Comparison of ENCODE assay signal across 10 mouse cellular contexts in the genomic region with DNA sequence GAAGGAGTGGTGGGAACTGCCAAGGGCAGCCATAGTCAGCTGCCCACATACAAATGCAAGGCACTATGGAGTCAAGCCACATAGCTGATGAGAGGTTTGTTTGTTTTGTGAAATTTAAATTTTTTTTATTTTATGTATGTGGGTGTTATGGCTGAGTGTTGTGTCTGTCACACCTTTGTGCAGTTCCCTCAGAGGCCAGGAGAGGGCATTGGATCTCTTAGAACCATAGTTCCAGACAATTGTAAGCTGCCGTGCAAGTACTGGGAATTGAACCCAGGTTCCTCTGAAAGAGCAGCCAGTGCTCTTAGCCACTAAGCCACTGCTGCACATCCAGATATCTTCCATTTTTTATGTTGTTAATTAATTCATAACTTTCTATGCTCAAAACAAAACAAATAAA.
A peak's percentile ranks its signal among the peaks of the same experiment; 100 is the strongest.
DNase-seq lines count a peak whose midpoint lies in the region; ATAC-seq and TF ChIP-seq lines count a peak whose summit lies in the region.
"Had no signal": no experiment of that assay in that cellular context is flagged by ENCODE, and none has a peak within 500 bp of the region (broad histone marks: within the 10 kb centered on the region; RNA-seq: fewer than 3 reads in every experiment).

No protein-coding gene starts in this region.

- no peaks in the 10 kb centered on the region for H3K36me3 ChIP-seq in kidney, adult 2 months (ENCODE audit: control insufficient read depth, insufficient read depth, low read length)
- H3K36me3 ChIP-seq in kidney, embryonic 15.5 days: no peaks in the 10 kb centered on the region
- 0 out of 2 replicates have a peak, but pooled peaks cover 2% of the 10 kb centered on the region for H3K36me3 ChIP-seq in liver, postnatal 0 days (replicated peaks; ENCODE audit: insufficient read depth, low read length)
- H3K36me3 ChIP-seq in forebrain, embryonic 13.5 days (ENCODE audit: poor library complexity, severe bottlenecking): peaks cover 3% of the 10 kb centered on the region; the same call in 1 of the 2 replicates

- 90% methylated on average over 1 of the region's 1 CpGs for WGBS in kidney, adult 2 months
- 86% methylated on average over 1 of the region's 1 CpGs for WGBS in kidney, embryonic 15.5 days
- WGBS in liver, postnatal 0 days (ENCODE audit: insufficient replicate concordance): 86% methylated on average over 1 of the region's 1 CpGs
- 78% methylated on average over 1 of the region's 1 CpGs for WGBS in forebrain, embryonic 13.5 days

- ATAC-seq in kidney, embryonic 15.5 days (replicated peaks; ENCODE audit: low FRiP score): no peak
- no peak for ATAC-seq in liver, postnatal 0 days
- ATAC-seq in forebrain, embryonic 13.5 days: no peak
- ATAC-seq: midbrain, embryonic 13.5 days had no signal

- TF ChIP-seq CTCF in kidney, adult 2 months (conservative IDR thresholded peaks at IDR 0.05; ENCODE audit: insufficient read depth, insufficient read length, low read depth, low read length): peak; percentile 41
- TF ChIP-seq CTCF in liver, postnatal 0 days (IDR thresholded peaks at IDR 0.05; ENCODE audit: low read depth): peak; percentile 48

- H3K4me3 ChIP-seq in kidney, adult 2 months (ENCODE audit: insufficient read depth, low read depth, low read length): no peak overlapping the region
- no peak overlapping the region for H3K4me3 ChIP-seq in kidney, embryonic 15.5 days (replicated peaks)
- H3K4me3 ChIP-seq in liver, postnatal 0 days (ENCODE audit: low read depth, low read length): no peak overlapping the region
- H3K4me3 ChIP-seq in forebrain, embryonic 13.5 days: no peak overlapping the region
- H3K4me3 ChIP-seq: hindbrain, embryonic 10.5 days; midbrain, embryonic 13.5 days had no signal

- TF ChIP-seq EP300 in liver, postnatal 0 days (IDR thresholded peaks at IDR 0.05; ENCODE audit: low read depth): no peak

- no peaks in the 10 kb centered on the region for H3K4me1 ChIP-seq in kidney, adult 2 months (ENCODE audit: control insufficient read depth, insufficient read depth, low read length)
- H3K4me1 ChIP-seq in kidney, embryonic 15.5 days: no peaks in the 10 kb centered on the region
- H3K4me1 ChIP-seq in liver, postnatal 0 days (ENCODE audit: insufficient read depth): no peaks in the 10 kb centered on the region
- no peaks in the 10 kb centered on the region for H3K4me1 ChIP-seq in forebrain, embryonic 13.5 days
- H3K4me1 ChIP-seq: hindbrain, embryonic 10.5 days; midbrain, embryonic 13.5 days had no signal

- H3K9ac ChIP-seq in kidney, embryonic 15.5 days: no peak overlapping the region
- H3K9ac ChIP-seq in liver, postnatal 0 days (replicated peaks): no peak overlapping the region
- H3K9ac ChIP-seq in forebrain, embryonic 13.5 days: no peak overlapping the region
- H3K9ac ChIP-seq: midbrain, embryonic 13.5 days had no signal

- peak; percentile 17 for DNase-seq in kidney, adult 2 months
- DNase-seq in B cell, adult 2 months: peak; percentile 15 to 19
- peak; percentile 20 for DNase-seq in MEL-GATA-1-ER (ENCODE audit: extremely low read depth, low read depth)
- DNase-seq in liver, postnatal 0 days: no peak
- no peak for DNase-seq in testis, postnatal 14 days (ENCODE audit: low spot score)
- DNase-seq: cerebellum, postnatal 36 days had no signal

- no peak overlapping the region for H3K27ac ChIP-seq in kidney, adult 2 months (ENCODE audit: insufficient read depth, low read depth, low read length)
- H3K27ac ChIP-seq in kidney, embryonic 15.5 days: no peak overlapping the region
- H3K27ac ChIP-seq in liver, postnatal 0 days (ENCODE audit: low read depth): no peak overlapping the region
- no peak overlapping the region for H3K27ac ChIP-seq in forebrain, embryonic 13.5 days
- H3K27ac ChIP-seq: hindbrain, embryonic 10.5 days; midbrain, embryonic 13.5 days had no signal

- no peaks in the 10 kb centered on the region for H3K9me3 ChIP-seq in kidney, embryonic 15.5 days (replicated peaks)
- no peaks in the 10 kb centered on the region for H3K9me3 ChIP-seq in liver, postnatal 0 days (ENCODE audit: low read length)
- H3K9me3 ChIP-seq in forebrain, embryonic 13.5 days (replicated peaks): no peaks in the 10 kb centered on the region
- H3K9me3 ChIP-seq: hindbrain, embryonic 10.5 days; midbrain, embryonic 13.5 days had no signal

- H3K27me3 ChIP-seq in kidney, adult 2 months (replicated peaks; ENCODE audit: control insufficient read depth, insufficient read depth, low read length): no peaks in the 10 kb centered on the region
- no peaks in the 10 kb centered on the region for H3K27me3 ChIP-seq in kidney, embryonic 15.5 days
- no peaks in the 10 kb centered on the region for H3K27me3 ChIP-seq in liver, postnatal 0 days (ENCODE audit: insufficient read depth, low read length)
- H3K27me3 ChIP-seq in forebrain, embryonic 13.5 days: no peaks in the 10 kb centered on the region
- H3K27me3 ChIP-seq: midbrain, embryonic 13.5 days had no signal

- H3K4me2 ChIP-seq in kidney, embryonic 15.5 days: no peak overlapping the region
- H3K4me2 ChIP-seq in liver, postnatal 0 days (ENCODE audit: low read depth, low read length): no peak overlapping the region
- H3K4me2 ChIP-seq in forebrain, embryonic 13.5 days: no peak overlapping the region
- H3K4me2 ChIP-seq: midbrain, embryonic 13.5 days had no signal

- no peak for TF ChIP-seq POLR2A in kidney, adult 2 months (IDR thresholded peaks at IDR 0.05; ENCODE audit: low read depth, low read length)

Comparison
In these comparisons a context has a peak if more than half of its experiments do, and no peak if none do; other contexts are left out.
1. DNase-seq: peak in kidney, adult 2 months (single experiment), B cell, adult 2 months (2 of 2) and MEL-GATA-1-ER (single experiment); none in liver, postnatal 0 days (single experiment) and testis, postnatal 14 days (single experiment).